Comparison of ENCODE assay signal across 15 mouse cellular contexts in the genomic region with DNA sequence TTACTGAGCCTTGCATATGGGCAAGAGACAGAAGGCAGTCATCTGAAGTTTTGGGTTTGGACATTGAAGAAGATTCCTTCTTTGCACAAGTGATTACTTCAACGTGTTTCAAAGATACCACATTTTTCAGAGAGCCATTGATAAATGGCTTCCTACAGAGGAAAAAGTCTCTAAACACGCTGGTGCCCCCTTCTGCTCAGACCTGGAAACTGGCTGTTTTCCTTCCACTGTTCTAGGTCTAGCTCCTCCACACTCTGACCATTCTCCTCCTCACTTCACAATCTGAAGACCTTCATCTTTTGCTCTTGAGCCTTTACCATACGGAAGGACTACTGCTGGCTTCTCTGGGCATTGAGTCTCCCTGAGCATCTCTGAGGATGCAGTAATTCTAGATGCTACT. TPM values are rescaled to one million over a fixed set of nuclear protein-coding genes. Genes with fewer than 3 reads are reported as not detected.
DNase-seq lines count a peak whose midpoint lies in the region; ATAC-seq and TF ChIP-seq lines count a peak whose summit lies in the region.
"Had no signal": no experiment of that assay in that cellular context is flagged by ENCODE, and none has a peak within 500 bp of the region (broad histone marks: within the 10 kb centered on the region; RNA-seq: fewer than 3 reads in every experiment).

No protein-coding gene starts in this region.

- 49% methylated on average over 3 of the region's 3 CpGs for WGBS in limb, embryonic 11.5 days
- 53% methylated on average over 3 of the region's 3 CpGs for WGBS in limb, embryonic 10.5 days

- no peak overlapping the region for H3K9ac ChIP-seq in limb, embryonic 11.5 days (ENCODE audit: low read length)
- H3K9ac ChIP-seq: forebrain, embryonic 12.5 days; heart, embryonic 13.5 days; liver, embryonic 13.5 days had no signal

- H3K27me3 ChIP-seq in limb, embryonic 11.5 days (ENCODE audit: control insufficient read depth, insufficient read depth, low read length) = no peaks in the 10 kb centered on the region
- no peaks in the 10 kb centered on the region for H3K27me3 ChIP-seq in limb, embryonic 10.5 days (ENCODE audit: low read depth, poor library complexity, severe bottlenecking)
- H3K27me3 ChIP-seq: forebrain, embryonic 12.5 days; heart, embryonic 13.5 days; liver, embryonic 13.5 days had no signal

- no peak overlapping the region for H3K27ac ChIP-seq in gastrocnemius, adult 2 months
- H3K27ac ChIP-seq in limb, embryonic 11.5 days (replicated peaks; ENCODE audit: low read depth, low read length) = no peak overlapping the region
- H3K27ac ChIP-seq in limb, embryonic 10.5 days = no peak overlapping the region
- H3K27ac ChIP-seq: forebrain, embryonic 12.5 days; heart, embryonic 13.5 days; liver, embryonic 13.5 days had no signal

- TF ChIP-seq CTCF in gastrocnemius, adult 2 months (IDR thresholded peaks at IDR 0.05) = peak; percentile 44

- H3K36me3 ChIP-seq in limb, embryonic 11.5 days (ENCODE audit: control insufficient read depth, insufficient read depth, low read length) = no peaks in the 10 kb centered on the region
- H3K36me3 ChIP-seq in limb, embryonic 10.5 days = no peaks in the 10 kb centered on the region
- H3K36me3 ChIP-seq: forebrain, embryonic 12.5 days; heart, embryonic 13.5 days; liver, embryonic 13.5 days had no signal

- intact Hi-C loops in gastrocnemius, adult 2 months (cut with DNase I) = no loop called here

- no peaks in the 10 kb centered on the region for H3K9me3 ChIP-seq in limb, embryonic 11.5 days (ENCODE audit: control insufficient read depth, low read length)
- H3K9me3 ChIP-seq in limb, embryonic 10.5 days (replicated peaks) = no peaks in the 10 kb centered on the region
- H3K9me3 ChIP-seq: forebrain, embryonic 12.5 days; heart, embryonic 13.5 days; liver, embryonic 13.5 days had no signal

- DNase-seq in gastrocnemius, adult 2 months = no peak
- no peak for DNase-seq in gastrocnemius, postnatal 25 days
- peak; percentile 25 for DNase-seq in limb, embryonic 11.5 days (ENCODE audit: low spot score)
- no peak for DNase-seq in limb, embryonic 10.5 days (ENCODE audit: low spot score)
- peak; percentile 22 for DNase-seq in ES-CJ7 (ENCODE audit: low read depth, low spot score)
- DNase-seq in brain, adult 2 months (ENCODE audit: low read depth, low spot score) = peak; percentile 14
- DNase-seq in spleen, postnatal 14 days (ENCODE audit: low spot score in 2 of 2) = no peak
- no peak for DNase-seq in spleen, postnatal 36 days (ENCODE audit: low spot score in 2 of 2)
- DNase-seq: liver, embryonic 13.5 days; retina, postnatal 1 day; thymus, postnatal 14 days had no signal

- no peaks in the 10 kb centered on the region for H3K4me1 ChIP-seq in limb, embryonic 11.5 days (ENCODE audit: control insufficient read depth, insufficient read depth, low read length)
- H3K4me1 ChIP-seq in limb, embryonic 10.5 days = no peaks in the 10 kb centered on the region
- H3K4me1 ChIP-seq: forebrain, embryonic 12.5 days; heart, embryonic 13.5 days; liver, embryonic 13.5 days had no signal

- H3K4me2 ChIP-seq in limb, embryonic 11.5 days (ENCODE audit: low read depth, severe bottlenecking) = no peak overlapping the region
- H3K4me2 ChIP-seq: forebrain, embryonic 12.5 days; heart, embryonic 13.5 days; liver, embryonic 13.5 days had no signal

- H3K4me3 ChIP-seq in gastrocnemius, adult 2 months = no peak overlapping the region
- no peak overlapping the region for H3K4me3 ChIP-seq in limb, embryonic 11.5 days (ENCODE audit: low read depth, low read length)
- H3K4me3 ChIP-seq in limb, embryonic 10.5 days = no peak overlapping the region
- H3K4me3 ChIP-seq: forebrain, embryonic 12.5 days; heart, embryonic 13.5 days; liver, embryonic 13.5 days had no signal

- no peak for ATAC-seq in limb, embryonic 11.5 days (ENCODE audit: insufficient number of reproducible peaks, low FRiP score, low TSS enrichment, low read depth)

RNA-seq across cellular contexts. Expression of gene Gfral, which starts 45.1 kb away (rescaled TPM):
- not detected for total RNA-seq in gastrocnemius, adult 2 months (2021)
- not detected for total RNA-seq in gastrocnemius, postnatal 25 days (2021)
- polyA plus RNA-seq in limb, embryonic 11.5 days (2014; fragmentation: Nextera tagmentation; extraction: Ambion mirVana) = not detected in 2 replicates
- polyA plus RNA-seq in limb, embryonic 10.5 days (2016; fragmentation: Nextera tagmentation; extraction: Ambion mirVana) = not detected in 2 replicates
- total RNA-seq: monocyte, adult 5-6 weeks had no signal
- polyA plus RNA-seq: forebrain, embryonic 12.5 days; heart, embryonic 13.5 days; kidney, embryonic 16.5 days; liver, embryonic 13.5 days had no signal

Comparison
In these comparisons a context has a peak if more than half of its experiments do, and no peak if none do; other contexts are left out.
1. DNase-seq: peak in limb, embryonic 11.5 days (single experiment), ES-CJ7 (single experiment) and brain, adult 2 months (single experiment); none in gastrocnemius, adult 2 months (single experiment), gastrocnemius, postnatal 25 days (single experiment), limb, embryonic 10.5 days (single experiment), spleen, postnatal 14 days (0 of 2) and spleen, postnatal 36 days (0 of 2).